Mouse (Mus musculus) hematopoietic multipotent progenitor cell, adult 10-12 weeks (in vitro differentiated cells): Measurements from ENCODE around the gene Fbxl20. TPM values are rescaled to one million over a fixed set of nuclear protein-coding genes. Genes with fewer than 3 reads are reported as not detected.

Source experiments
- polyA plus RNA-seq: library from polyadenylated mRNA; stranded (reverse); fragments of >175 nt; gene quantifications from 2 replicates; pipeline ENCODE4 v1.2.3, GENCODE M21; 2012; ENCODE audit warnings: low replicate concordance

Fbxl20 gene
- polyA plus RNA-seq, result 12.0 and 14.9 TPM in 2 replicates

DNA sequence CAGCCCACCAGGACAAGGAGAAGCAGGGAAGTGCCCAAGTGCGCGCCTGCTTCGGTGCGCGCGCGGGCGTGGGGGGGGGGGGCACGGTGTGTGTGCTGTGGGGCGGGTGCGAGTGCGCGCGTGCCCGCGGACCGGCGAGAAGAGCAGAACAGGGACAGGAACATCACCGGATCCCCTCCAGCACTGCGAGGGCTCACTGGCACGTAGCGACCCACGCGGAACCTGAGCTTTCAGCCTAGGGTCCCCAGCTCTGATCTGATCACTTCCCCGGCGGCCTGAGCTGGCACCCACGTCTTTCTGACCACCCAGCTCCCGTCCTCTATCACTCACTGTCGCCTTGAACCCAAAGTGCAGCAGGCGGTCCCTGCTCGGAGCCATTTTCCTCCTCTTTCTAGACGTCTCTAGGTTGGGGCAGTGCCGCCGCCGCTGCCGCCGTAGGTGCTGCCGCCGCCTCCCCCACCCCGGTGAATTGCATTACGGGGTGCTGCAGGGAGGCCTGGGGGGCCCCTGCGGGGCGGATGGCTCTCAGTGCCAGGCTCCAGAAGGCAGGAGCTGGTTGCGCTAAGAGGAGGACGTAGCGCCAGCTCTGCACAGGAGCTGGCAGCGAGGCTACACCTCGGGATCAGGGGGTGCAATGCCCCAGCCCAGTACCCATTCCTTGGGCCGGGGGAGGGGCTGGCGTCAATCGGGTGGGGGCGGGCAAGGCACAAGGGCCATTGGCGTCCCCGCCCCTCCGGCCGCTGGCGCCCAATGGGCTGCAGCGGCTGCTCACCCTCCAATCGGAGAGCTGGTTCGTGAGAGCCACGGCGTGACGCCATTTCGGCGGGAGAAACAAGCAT, at the start of gene Fbxl20:
Gene Fbxl20 (minus strand): TSS at position 618 of the 839 bp plus-strand sequence.

DNA sequence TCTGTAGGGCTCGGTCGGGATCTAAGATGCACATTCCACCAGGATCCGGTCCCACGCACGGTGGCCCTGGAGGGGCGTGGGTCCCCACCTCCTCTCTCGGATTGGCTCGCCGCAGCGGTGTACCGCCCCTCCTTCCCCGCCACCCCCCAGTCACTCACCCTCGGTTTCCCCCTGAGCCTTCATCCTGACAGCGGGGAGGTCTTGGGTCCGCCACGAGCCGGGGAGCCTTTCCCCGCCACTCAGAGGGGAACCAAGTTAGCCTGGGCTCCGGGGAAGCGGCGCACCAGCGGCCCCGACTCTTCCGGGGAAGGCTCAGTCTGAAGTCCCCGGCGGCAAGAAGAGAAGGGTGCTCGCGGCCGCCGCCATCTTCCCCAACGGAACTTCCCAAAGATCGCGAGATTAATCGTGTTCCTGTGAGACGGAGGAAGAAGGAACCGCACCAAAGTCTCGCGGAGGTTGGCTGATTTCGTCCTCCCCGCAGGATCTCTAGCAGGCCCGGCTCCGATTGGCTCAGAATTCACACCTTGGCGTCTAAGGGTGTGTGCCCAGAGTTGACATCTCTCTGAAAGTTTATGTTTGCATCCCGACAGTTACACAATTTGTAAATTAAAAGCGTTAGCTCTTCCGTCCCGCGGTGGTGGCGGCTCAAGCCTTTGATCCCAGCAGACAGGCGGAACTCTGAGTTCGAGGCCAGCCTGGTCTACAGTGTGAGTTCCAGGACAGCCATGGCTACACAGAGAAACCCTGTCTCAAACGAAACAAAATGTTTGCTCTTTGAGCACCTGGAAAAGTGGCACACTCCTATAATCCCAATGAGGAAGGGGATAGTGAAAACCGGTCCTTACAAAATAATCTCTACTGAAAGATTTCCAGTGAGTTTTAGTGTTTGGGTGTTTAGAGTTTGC, 43.0 kb upstream of the Fbxl20 start, which contains the start of gene Med1:
Gene Med1 (minus strand): TSS at position 393 of the 905 bp plus-strand sequence.

DNA sequence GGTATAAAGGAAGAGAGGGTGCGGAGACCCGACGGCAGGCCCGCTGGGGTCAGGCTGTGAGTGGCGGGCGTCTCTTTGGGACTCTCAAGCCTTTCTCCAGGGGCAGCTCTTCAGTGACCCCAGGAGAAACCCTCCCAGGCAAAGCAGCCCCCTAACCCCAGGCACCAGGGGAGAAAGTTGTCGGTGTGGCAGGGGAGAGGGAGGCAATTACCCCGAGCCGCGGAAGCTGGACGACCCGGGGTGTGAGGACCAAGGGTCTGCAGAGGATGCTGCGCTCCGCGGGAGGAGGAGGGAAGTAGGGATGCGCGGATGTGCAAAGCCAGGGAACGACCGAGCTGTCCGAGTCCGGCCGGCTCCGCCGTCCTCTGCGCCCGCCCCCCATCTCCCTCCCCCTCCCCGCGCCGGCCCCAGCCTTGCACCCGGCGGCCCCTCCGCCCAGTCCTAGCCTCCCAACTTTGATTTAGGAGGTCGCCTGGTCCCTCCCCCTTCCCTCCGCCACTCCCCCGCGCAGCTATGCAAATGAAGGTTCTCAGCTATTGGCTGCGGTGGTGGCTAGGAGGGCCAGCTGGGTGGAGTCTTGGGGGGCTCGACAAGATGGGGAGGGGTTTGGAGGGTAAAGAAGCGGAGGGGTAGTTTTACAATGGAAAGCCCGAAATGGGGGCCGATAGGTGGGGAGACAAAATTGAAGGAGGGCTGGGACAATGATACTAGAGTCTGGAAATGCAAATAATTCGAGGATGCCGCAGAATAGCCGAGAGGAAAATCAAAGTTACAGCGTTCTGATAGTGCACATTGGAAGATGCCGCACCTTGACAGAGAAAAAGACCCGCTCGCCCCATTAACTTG, 97.0 kb downstream of the Fbxl20 start, which contains the start of gene Stac2:
Gene Stac2 (minus strand): TSS at position 474 of the 846 bp plus-strand sequence.

Other genes starting within 250 kb of the Fbxl20 start
- gene Plxdc1, start 164.0 kb downstream of the Fbxl20 start, polyA plus RNA-seq, result 3.5 and 4.8 TPM in 2 replicates
- 37.5 and 38.4 TPM in 2 replicates for gene Arl5c, start 154.2 kb downstream of the Fbxl20 start, polyA plus RNA-seq
- gene Cacnb1, start 127.4 kb downstream of the Fbxl20 start, polyA plus RNA-seq, result 8.5 and 19.3 TPM in 2 replicates
- 665 and 1,760 TPM in 2 replicates for gene Rpl19, start 123.7 kb downstream of the Fbxl20 start, polyA plus RNA-seq
- 19.2 and 20.3 TPM in 2 replicates for gene Stac2, start 96.9 kb downstream of the Fbxl20 start, polyA plus RNA-seq
- 20.8 and 31.9 TPM in 2 replicates for gene Med1, start 42.9 kb upstream of the Fbxl20 start, polyA plus RNA-seq
- 22.0 and 24.5 TPM in 2 replicates for gene Cdk12, start 52.7 kb upstream of the Fbxl20 start, polyA plus RNA-seq
- not detected in 2 replicates for gene Neurod2, start 179.2 kb upstream of the Fbxl20 start, polyA plus RNA-seq
- 0.20 and 0.28 TPM in 2 replicates for gene Ppp1r1b, start 198.0 kb upstream of the Fbxl20 start, polyA plus RNA-seq
- gene Stard3, start 208.0 kb upstream of the Fbxl20 start, polyA plus RNA-seq, result 52.7 and 83.5 TPM in 2 replicates
- gene Tcap, start 233.4 kb upstream of the Fbxl20 start, polyA plus RNA-seq, result 0.20 and 0.59 TPM in 2 replicates
- gene Pnmt, start 236.0 kb upstream of the Fbxl20 start, polyA plus RNA-seq, result not detected in 2 replicates